Mouse (Mus musculus): ENCODE data around the gene Gm2012. TPM values are rescaled to one million over a fixed set of nuclear protein-coding genes. Genes with fewer than 3 reads are reported as not detected.

Gm2012 gene
- polyA plus RNA-seq (2012; rRNA removed): not detected in 2 replicates

DNA sequence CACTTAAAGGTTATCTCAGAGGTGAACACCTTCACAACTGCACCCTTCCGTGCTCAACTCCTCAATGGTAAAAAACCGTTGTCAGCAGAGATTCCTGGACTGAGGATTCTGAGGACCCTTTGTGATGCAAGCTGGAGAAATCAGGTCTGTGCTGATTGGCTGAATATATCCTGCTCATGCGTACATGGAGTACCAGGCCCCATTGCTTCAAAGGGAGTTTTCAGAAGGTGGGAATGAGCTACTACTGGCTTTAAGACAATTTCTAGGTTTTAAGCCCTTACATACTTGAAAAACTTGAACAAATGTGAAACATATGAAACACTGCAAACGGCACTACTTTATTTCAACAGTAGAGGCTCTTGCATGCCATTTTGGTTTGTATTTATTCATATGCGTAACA, at the start of gene Gm2012:
Gm2012 (minus strand) TSS at position 101 of the 400 bp plus-strand sequence.

Other genes with a start within 250 kb of the Gm2012 start
- gene Gm5168, start 180.3 kb downstream of the Gm2012 start, polyA plus RNA-seq (2012; rRNA removed): not detected in 2 replicates
- gene Gm2030, start 78.7 kb upstream of the Gm2012 start, polyA plus RNA-seq (2012; rRNA removed): not detected in 2 replicates